Mouse (Mus musculus) kidney, embryonic 14.5 days (tissue): ENCODE data around the gene Cntn1. TPM values are rescaled to one million over a fixed set of nuclear protein-coding genes. Genes with fewer than 3 reads are reported as not detected.
"Not testable (repeated sequence)": the region's sequence is repeated elsewhere in the genome, so short reads cannot be mapped to it uniquely, and the experiment has no call there.

Source experiments
- ATAC-seq: fragments of 200-750 bp; cut with Nextera tagmentation; 2 replicates; pipeline ENCODE4 v1.8.0; 2017; ENCODE audit warnings: moderate number of reproducible peaks, mild to moderate bottlenecking, moderate TSS enrichment, moderate library complexity; ENCODE audit not compliant: low FRiP score, low TSS enrichment
- H3K27ac ChIP-seq: fragments of 300-500 bp; sonication (generic); 2 replicates; pipeline ENCODE4 v1.5.1; 2014; ENCODE audit warnings: low read depth, mild to moderate bottlenecking, low read length, moderate library complexity, mixed read lengths
- H3K27me3 ChIP-seq: fragments of 300-500 bp; sonication (generic); 2 replicates; pipeline ENCODE4 v1.6.1; 2014; ENCODE audit warnings: mild to moderate bottlenecking, low read length; ENCODE audit not compliant: control insufficient read depth, insufficient read depth
- H3K36me3 ChIP-seq: fragments of 300-500 bp; sonication (generic); 2 replicates; pipeline ENCODE4 v1.6.1; 2014; ENCODE audit warnings: low read length, mixed read lengths; ENCODE audit not compliant: control insufficient read depth, insufficient read depth
- H3K4me1 ChIP-seq: fragments of 300-500 bp; sonication (generic); 2 replicates; pipeline ENCODE4 v1.6.1; 2014; ENCODE audit warnings: low read length, mixed read lengths; ENCODE audit not compliant: control insufficient read depth, insufficient read depth
- H3K4me2 ChIP-seq: fragments of 300-500 bp; sonication (generic); replicated peaks from 2 replicates; pipeline ENCODE4 v1.6.1; 2014; ENCODE audit warnings: low read depth, mild to moderate bottlenecking, low read length
- H3K4me3 ChIP-seq: fragments of 300-500 bp; sonication (generic); 2 replicates; pipeline ENCODE4 v1.5.1; 2014; ENCODE audit warnings: mild to moderate bottlenecking, low read length
- H3K9ac ChIP-seq: fragments of 300-500 bp; sonication (generic); 2 replicates; pipeline ENCODE4 v1.6.1; 2014; ENCODE audit warnings: low read depth, mild to moderate bottlenecking, low read length, moderate library complexity
- H3K9me3 ChIP-seq: fragments of 300-500 bp; sonication (generic); 2 replicates; pipeline ENCODE4 v1.6.1; 2016; ENCODE audit warnings: low read length; ENCODE audit not compliant: control insufficient read depth
- WGBS: fragments of 180-500 bp; shearing (Covaris S2); extraction: QIAGEN DNeasy Blood & Tissue Kit; methylation state at CpG from one replicate; pipeline ENCODE4 v1.1.7; 2014; 5-methylcytosine and 5-hydroxymethylcytosine counted together
- polyA plus RNA-seq: library from polyadenylated mRNA; unstranded; fragments of >200 nt; fragmentation: Nextera tagmentation; extraction: Ambion mirVana; gene quantifications from 2 replicates; pipeline ENCODE4 v1.2.1, GENCODE M21; 2014

Gene Cntn1
- polyA plus RNA-seq, 1 experiment from 2014 or later = 3.6 TPM

GRCm38 (mm10) chr15:92327111-92327510 is 276.1 kb downstream of the Cntn1 start:
- H3K27me3 ChIP-seq = no peaks in the 10 kb centered on the region
- H3K4me3 ChIP-seq = no peak overlapping the region
- H3K4me1 ChIP-seq = no peaks in the 10 kb centered on the region
- no peak overlapping the region for H3K27ac ChIP-seq
- no peak overlapping the region for H3K4me2 ChIP-seq
- WGBS = 79% methylated on average over 7 of the region's 7 CpGs
- no peaks in the 10 kb centered on the region for H3K9me3 ChIP-seq
- ATAC-seq = no peak
- no peak overlapping the region for H3K9ac ChIP-seq
- no peaks in the 10 kb centered on the region for H3K36me3 ChIP-seq

- ATAC-seq = no peak
- Histone ChIP-seq H3K4me2 (no peak overlapping the region), H3K4me3 (no peak overlapping the region), H3K9ac (no peak overlapping the region), H3K9me3 (no peaks in the 10 kb centered on the region), H3K27me3 (no peaks in the 10 kb centered on the region), H3K4me1 (no peaks in the 10 kb centered on the region), H3K27ac (no peak overlapping the region), H3K36me3 (no peaks in the 10 kb centered on the region)
- 81% methylated on average over 6 of the region's 6 CpGs for WGBS
Observed at GRCm38 (mm10) chr15:92340253-92340652, 289.3 kb downstream of the Cntn1 start.

- no peak overlapping the region for H3K27ac ChIP-seq
- no peak overlapping the region for H3K4me2 ChIP-seq
- 88% methylated on average over 2 of the region's 2 CpGs for WGBS
- no peaks in the 10 kb centered on the region for H3K27me3 ChIP-seq
- no peaks in the 10 kb centered on the region for H3K9me3 ChIP-seq
- H3K4me3 ChIP-seq = no peak overlapping the region
- no peaks in the 10 kb centered on the region for H3K36me3 ChIP-seq
- no peak overlapping the region for H3K9ac ChIP-seq
- no peaks in the 10 kb centered on the region for H3K4me1 ChIP-seq
- ATAC-seq = no peak
Observed at GRCm38 (mm10) chr15:92341424-92341823, 290.5 kb downstream of the Cntn1 start.

- 79% methylated on average over 23 of the region's 23 CpGs for WGBS
- Histone ChIP-seq H3K4me1 (no peaks in the 10 kb centered on the region), H3K27ac (no peak overlapping the region), H3K9me3 (no peaks in the 10 kb centered on the region), H3K4me3 (no peak overlapping the region), H3K36me3 (no peaks in the 10 kb centered on the region), H3K27me3 (no peaks in the 10 kb centered on the region), H3K9ac (no peak overlapping the region), H3K4me2 (no peak overlapping the region)
- ATAC-seq = no peak
Observed at GRCm38 (mm10) chr15:92344136-92344869, 293.3 kb downstream of the Cntn1 start.

- no peaks in the 10 kb centered on the region for H3K9me3 ChIP-seq
Observed at GRCm38 (mm10) chr15:92347426-92347825, 296.5 kb downstream of the Cntn1 start.

GRCm38 (mm10) chr15:92347902-92348301 is 296.9 kb downstream of the Cntn1 start:
- 10% methylated on average over 3 of the region's 3 CpGs for WGBS
- Histone ChIP-seq H3K36me3 (no peaks in the 10 kb centered on the region), H3K9ac (no peak overlapping the region), H3K27ac (no peak overlapping the region), H3K9me3 (no peaks in the 10 kb centered on the region), H3K4me2 (no peak overlapping the region), H3K27me3 (no peaks in the 10 kb centered on the region), H3K4me3 (no peak overlapping the region), H3K4me1 (no peaks in the 10 kb centered on the region)
- peak; percentile 97 for ATAC-seq

More at GRCm38 (mm10) chr15:92347426-92347825, 296.5 kb downstream of the Cntn1 start:
- 42% methylated on average over 4 of the region's 4 CpGs for WGBS
- Histone ChIP-seq H3K4me1 (no peaks in the 10 kb centered on the region), H3K4me3 (no peak overlapping the region), H3K4me2 (no peak overlapping the region), H3K27me3 (no peaks in the 10 kb centered on the region), H3K36me3 (no peaks in the 10 kb centered on the region), H3K27ac (0 out of 2 replicates have a peak overlapping the region, but pooled peaks have one; percentile 1), H3K9ac (no peak overlapping the region)
- ATAC-seq = no peak

- H3K9me3 ChIP-seq, H3K4me2 ChIP-seq, H3K27ac ChIP-seq, H3K4me1 ChIP-seq, H3K27me3 ChIP-seq, H3K36me3 ChIP-seq, H3K9ac ChIP-seq, ATAC-seq, H3K4me3 ChIP-seq: not testable (repeated sequence)
Observed at GRCm38 (mm10) chr15:92348453-92348852, 297.5 kb downstream of the Cntn1 start.

GRCm38 (mm10) chr15:92364153-92364552 is 313.2 kb downstream of the Cntn1 start:
- no peaks in the 10 kb centered on the region for H3K4me1 ChIP-seq
- 24% methylated on average over 6 of the region's 6 CpGs for WGBS
- ATAC-seq = no peak

GRCm38 (mm10) chr15:92364592-92364991 is 313.6 kb downstream of the Cntn1 start:
- no peaks in the 10 kb centered on the region for H3K36me3 ChIP-seq
- no peaks in the 10 kb centered on the region for H3K4me1 ChIP-seq
- no peaks in the 10 kb centered on the region for H3K9me3 ChIP-seq
- H3K27me3 ChIP-seq = no peaks in the 10 kb centered on the region
- no peak overlapping the region for H3K4me2 ChIP-seq
- no peak overlapping the region for H3K9ac ChIP-seq
- no peak overlapping the region for H3K4me3 ChIP-seq
- H3K27ac ChIP-seq = no peak overlapping the region
- no peak for ATAC-seq

More at GRCm38 (mm10) chr15:92364153-92364552, 313.2 kb downstream of the Cntn1 start:
- no peak overlapping the region for H3K4me3 ChIP-seq
- no peak overlapping the region for H3K9ac ChIP-seq
- no peaks in the 10 kb centered on the region for H3K9me3 ChIP-seq
- no peaks in the 10 kb centered on the region for H3K27me3 ChIP-seq
- H3K4me2 ChIP-seq = no peak overlapping the region
- H3K27ac ChIP-seq = no peak overlapping the region
- H3K36me3 ChIP-seq = no peaks in the 10 kb centered on the region
